Mouse (Mus musculus): ENCODE results near the gene Gm20388. TPM values are rescaled to one million over a fixed set of nuclear protein-coding genes. Genes with fewer than 3 reads are reported as not detected.

Gene Gm20388
- polyA plus RNA-seq, 1 experiment from 2014 or later: 5.5 TPM

GRCm38 (mm10) chr8:120614491-120614890 lies 703.9 kb downstream of the Gm20388 start:
- DNase-seq (ENCODE audit: extremely low spot score, low spot score): no peak
- Histone ChIP-seq H3K36me3 (replicated peaks) (no peaks in the 10 kb centered on the region), H3K9me3 (no peaks in the 10 kb centered on the region), H3K27me3 (ENCODE audit: poor library complexity, severe bottlenecking) (peaks cover 24% of the 10 kb centered on the region), H3K27ac (no peak overlapping the region), H3K4me3 (no peak overlapping the region), H3K4me1 (peaks cover 37% of the 10 kb centered on the region)
- 92% methylated on average over 3 of the region's 3 CpGs for WGBS

DNA sequence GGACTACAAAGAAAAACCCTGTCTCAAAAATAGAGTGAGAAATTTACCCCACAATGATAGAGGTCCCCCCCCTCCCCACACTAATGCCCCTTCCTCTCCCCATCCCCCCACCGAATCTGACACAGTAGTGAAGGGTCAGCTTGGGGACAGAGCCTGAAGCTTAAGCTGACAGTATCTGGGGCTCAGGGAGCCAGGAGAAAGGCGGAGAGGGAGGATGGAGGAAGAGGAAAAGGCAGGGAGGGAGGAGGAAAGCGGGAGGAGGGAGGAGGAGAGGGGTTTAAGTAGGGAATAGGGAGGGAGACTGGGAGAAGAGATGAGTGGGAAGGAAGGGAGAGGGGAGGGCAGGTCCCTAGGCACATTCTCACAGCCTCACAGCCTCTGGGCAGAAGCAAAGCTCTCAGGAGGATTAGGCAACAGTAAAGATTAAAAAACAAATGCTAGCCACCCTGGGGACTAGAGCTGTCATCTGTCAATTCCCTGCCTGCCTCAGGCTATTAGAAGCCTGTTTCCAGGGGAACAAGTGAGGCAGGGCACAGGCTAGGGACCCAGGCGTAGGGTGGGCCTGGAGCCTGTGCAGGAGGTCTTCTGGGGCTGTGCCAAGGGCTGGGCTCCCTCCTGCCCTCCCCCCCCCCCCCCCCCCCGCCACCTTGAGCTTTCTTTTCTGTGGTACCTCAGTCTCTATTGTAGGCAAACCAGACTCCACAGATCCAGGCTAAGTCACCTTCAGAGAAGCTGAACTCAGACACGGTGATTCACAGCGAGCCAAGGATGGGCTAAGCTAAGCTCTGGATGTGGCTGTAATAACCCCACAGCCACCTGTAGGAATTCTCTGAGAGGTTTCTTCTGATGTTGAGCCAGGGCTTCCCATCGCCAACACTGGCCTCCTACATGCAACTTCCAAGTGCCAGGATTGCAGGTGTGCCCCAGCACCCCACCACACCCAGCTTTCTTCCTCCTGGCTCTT lies 706.3 kb downstream of the Gm20388 start:
- H3K27ac ChIP-seq: peak overlapping the region; percentile 65
- H3K9me3 ChIP-seq: no peaks in the 10 kb centered on the region
- H3K36me3 ChIP-seq (replicated peaks): no peaks in the 10 kb centered on the region
- peaks cover 5% of the 10 kb centered on the region for H3K27me3 ChIP-seq (ENCODE audit: poor library complexity, severe bottlenecking)
- DNase-seq (ENCODE audit: extremely low spot score, low spot score): peak; percentile 55
- WGBS: 12% methylated on average over 7 of the region's 8 CpGs
- H3K4me3 ChIP-seq: peak overlapping the region; percentile 4; the same call in 1 of the 2 replicates
- peaks cover 56% of the 10 kb centered on the region for H3K4me1 ChIP-seq

GRCm38 (mm10) chr8:120618110-120618509 lies 707.5 kb downstream of the Gm20388 start:
- peak; percentile 88 for DNase-seq (ENCODE audit: extremely low spot score, low spot score)
- Histone ChIP-seq H3K4me3 (no peak overlapping the region), H3K36me3 (replicated peaks) (no peaks in the 10 kb centered on the region), H3K27me3 (ENCODE audit: poor library complexity, severe bottlenecking) (peaks cover 5% of the 10 kb centered on the region), H3K4me1 (peaks cover 59% of the 10 kb centered on the region), H3K27ac (peak overlapping the region; percentile 80), H3K9me3 (no peaks in the 10 kb centered on the region)
- WGBS: 0% methylated on average over 6 of the region's 6 CpGs

- DNase-seq (ENCODE audit: extremely low spot score, low spot score): no peak
- Histone ChIP-seq H3K4me3 (no peak overlapping the region), H3K9me3 (no peaks in the 10 kb centered on the region), H3K27ac (peak overlapping the region; percentile 32), H3K27me3 (ENCODE audit: poor library complexity, severe bottlenecking) (peaks cover 5% of the 10 kb centered on the region), H3K36me3 (replicated peaks) (no peaks in the 10 kb centered on the region), H3K4me1 (peaks cover 69% of the 10 kb centered on the region)
- WGBS: 73% methylated on average over 11 of the region's 11 CpGs
These were observed 708.9 kb downstream of the Gm20388 start for GRCm38 (mm10) chr8:120619235-120620180.

DNA sequence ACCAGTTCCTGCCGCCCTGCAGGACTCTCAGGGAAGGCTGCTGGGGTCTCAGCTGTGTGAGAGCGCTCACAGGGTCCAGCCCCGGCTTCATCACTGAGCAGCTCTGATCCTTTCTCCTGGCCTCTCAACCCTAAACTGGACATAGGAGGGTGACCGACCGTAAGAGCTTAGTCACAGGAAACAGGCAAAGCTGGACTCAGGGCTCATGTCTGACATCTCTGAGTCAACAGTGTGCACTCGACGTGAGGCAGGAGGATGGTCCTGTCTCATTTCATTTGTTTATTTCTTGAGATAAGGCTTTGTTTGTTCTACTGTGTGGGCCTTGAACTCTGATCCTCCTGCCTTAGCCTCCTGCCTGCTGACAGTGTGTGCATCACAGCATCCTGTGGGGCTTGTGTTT lies 709.8 kb downstream of the Gm20388 start:
- peaks cover 5% of the 10 kb centered on the region for H3K27me3 ChIP-seq (ENCODE audit: poor library complexity, severe bottlenecking)
- H3K4me3 ChIP-seq: no peak overlapping the region
- 55% methylated on average over 7 of the region's 7 CpGs for WGBS
- peaks cover 71% of the 10 kb centered on the region for H3K4me1 ChIP-seq
- peak overlapping the region; percentile 32 for H3K27ac ChIP-seq
- no peak for DNase-seq (ENCODE audit: extremely low spot score, low spot score)
- H3K9me3 ChIP-seq: no peaks in the 10 kb centered on the region
- H3K36me3 ChIP-seq (replicated peaks): no peaks in the 10 kb centered on the region

DNA sequence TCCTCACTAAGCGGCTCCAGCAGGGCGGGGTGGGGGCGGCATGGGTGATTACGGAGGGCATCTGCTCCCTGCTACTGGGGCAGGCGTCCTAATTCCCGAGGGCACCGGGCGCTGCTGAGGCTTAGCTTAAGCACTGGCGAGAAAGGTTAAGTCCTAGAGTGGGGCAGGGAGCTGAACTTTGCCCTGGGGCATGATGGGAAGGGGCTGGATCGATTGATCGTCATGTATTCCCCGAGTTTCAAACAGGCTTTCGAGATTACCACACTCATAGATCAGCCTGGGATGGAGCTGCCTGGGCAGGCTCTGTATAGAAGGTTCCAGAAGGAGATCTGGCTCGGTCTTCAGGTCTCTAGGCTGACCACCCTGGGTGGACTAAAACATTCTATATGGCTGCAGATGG lies 711.5 kb downstream of the Gm20388 start:
- H3K27me3 ChIP-seq (ENCODE audit: poor library complexity, severe bottlenecking): peaks cover 5% of the 10 kb centered on the region
- no peaks in the 10 kb centered on the region for H3K9me3 ChIP-seq
- H3K4me1 ChIP-seq: peaks cover 54% of the 10 kb centered on the region
- WGBS: 81% methylated on average over 14 of the region's 14 CpGs
- no peak for DNase-seq (ENCODE audit: extremely low spot score, low spot score)
- no peaks in the 10 kb centered on the region for H3K36me3 ChIP-seq (replicated peaks)
- no peak overlapping the region for H3K4me3 ChIP-seq
- H3K27ac ChIP-seq: peak overlapping the region; percentile 41; the same call in 1 of the 2 replicates

DNA sequence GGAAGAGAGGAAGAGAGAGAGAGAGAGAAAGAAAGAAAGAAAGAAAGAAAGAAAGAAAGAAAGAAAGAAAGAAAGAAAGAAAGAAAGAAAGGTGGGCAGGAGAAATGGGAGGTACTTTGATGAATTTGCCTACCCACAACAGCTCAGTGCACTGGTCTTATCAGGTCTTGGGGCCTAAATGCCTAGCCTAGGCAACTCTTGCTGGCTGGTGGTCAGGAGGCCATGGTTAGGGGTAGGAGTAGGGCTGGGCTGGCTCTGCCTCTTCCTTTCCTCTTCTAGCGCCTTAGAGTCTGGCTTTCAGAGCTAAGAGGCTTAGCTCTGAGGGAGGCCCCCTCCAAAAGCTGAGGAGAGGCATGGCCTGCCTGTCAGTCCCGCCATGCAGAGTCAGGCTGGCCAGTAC lies 713.0 kb downstream of the Gm20388 start:
- no peak for DNase-seq (ENCODE audit: extremely low spot score, low spot score)
- H3K27me3 ChIP-seq (ENCODE audit: poor library complexity, severe bottlenecking): no peaks in the 10 kb centered on the region; the same call in 1 of the 2 replicates
- 27% methylated on average over 2 of the region's 2 CpGs for WGBS
- no peak overlapping the region for H3K27ac ChIP-seq
- no peaks in the 10 kb centered on the region for H3K9me3 ChIP-seq
- no peak overlapping the region for H3K4me3 ChIP-seq
- H3K36me3 ChIP-seq (replicated peaks): no peaks in the 10 kb centered on the region
- peaks cover 39% of the 10 kb centered on the region for H3K4me1 ChIP-seq

DNA sequence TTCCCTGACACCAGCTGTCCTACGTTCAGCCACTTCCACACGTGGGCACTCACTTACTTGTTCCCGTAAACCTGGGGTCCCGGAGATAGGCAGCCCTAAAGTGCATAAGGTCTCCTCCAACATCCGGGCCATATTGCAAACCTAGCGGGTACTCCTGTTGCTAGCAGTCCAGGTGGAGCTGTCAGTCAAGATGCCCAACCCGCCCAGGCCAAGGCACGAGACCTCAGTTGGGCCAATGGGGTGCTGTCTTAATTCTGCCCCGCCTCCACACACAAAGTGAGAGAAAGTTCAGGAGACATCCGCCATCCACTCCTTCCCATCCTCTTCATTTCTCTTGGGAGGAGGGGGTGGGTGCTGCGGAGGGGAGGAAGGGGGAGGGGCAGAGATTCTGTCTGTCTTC lies 715.8 kb downstream of the Gm20388 start:
- no peaks in the 10 kb centered on the region for H3K36me3 ChIP-seq (replicated peaks)
- H3K4me3 ChIP-seq: no peak overlapping the region
- H3K4me1 ChIP-seq: peaks cover 29% of the 10 kb centered on the region
- no peak overlapping the region for H3K27ac ChIP-seq
- DNase-seq (ENCODE audit: extremely low spot score, low spot score): no peak
- H3K27me3 ChIP-seq (ENCODE audit: poor library complexity, severe bottlenecking): peaks cover 20% of the 10 kb centered on the region
- 67% methylated on average over 11 of the region's 11 CpGs for WGBS
- no peaks in the 10 kb centered on the region for H3K9me3 ChIP-seq

DNA sequence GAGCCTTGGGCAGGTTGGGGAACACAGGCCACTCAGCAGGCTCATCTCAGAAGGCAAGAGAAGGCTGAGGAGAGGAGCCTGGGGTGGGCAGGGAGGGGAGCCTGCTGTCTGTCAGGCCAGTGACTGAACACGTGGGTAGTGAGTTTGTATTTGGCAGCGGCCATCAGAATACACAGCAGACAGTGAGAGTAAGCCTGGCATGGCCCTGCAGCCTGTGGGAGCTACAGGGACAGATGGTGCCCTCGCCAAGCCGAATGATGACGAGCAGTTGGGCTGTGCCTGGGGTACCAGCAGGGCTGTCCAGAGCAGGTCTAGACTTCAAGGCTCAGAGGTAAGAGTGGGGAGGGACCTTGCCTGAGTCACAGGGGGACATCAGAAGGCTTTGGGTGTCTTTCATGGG lies 716.7 kb downstream of the Gm20388 start:
- DNase-seq (ENCODE audit: extremely low spot score, low spot score): no peak
- WGBS: 91% methylated on average over 5 of the region's 5 CpGs
- peaks cover 28% of the 10 kb centered on the region for H3K27me3 ChIP-seq (ENCODE audit: poor library complexity, severe bottlenecking)

GRCm38 (mm10) chr8:120630031-120630430 lies 719.4 kb downstream of the Gm20388 start:
- H3K4me3 ChIP-seq: no peak overlapping the region
- H3K27me3 ChIP-seq (ENCODE audit: poor library complexity, severe bottlenecking): peaks cover 55% of the 10 kb centered on the region
- peaks cover 4% of the 10 kb centered on the region; the same call in 1 of the 2 replicates for H3K9me3 ChIP-seq
- H3K4me1 ChIP-seq: peaks cover 34% of the 10 kb centered on the region
- WGBS: 48% methylated on average over 5 of the region's 5 CpGs
- DNase-seq (ENCODE audit: extremely low spot score, low spot score): no peak
- no peak overlapping the region for H3K27ac ChIP-seq
- no peaks in the 10 kb centered on the region for H3K36me3 ChIP-seq (replicated peaks)

More for the DNA sequence above, 716.7 kb downstream of the Gm20388 start:
- no peak overlapping the region for H3K4me3 ChIP-seq
- no peak overlapping the region for H3K27ac ChIP-seq
- H3K9me3 ChIP-seq: no peaks in the 10 kb centered on the region
- no peaks in the 10 kb centered on the region for H3K36me3 ChIP-seq (replicated peaks)
- H3K4me1 ChIP-seq: peaks cover 27% of the 10 kb centered on the region

GRCm38 (mm10) chr8:120630848-120631247 lies 720.2 kb downstream of the Gm20388 start:
- Histone ChIP-seq H3K27ac (no peak overlapping the region), H3K9me3 (peaks cover 4% of the 10 kb centered on the region; the same call in 1 of the 2 replicates), H3K27me3 (ENCODE audit: poor library complexity, severe bottlenecking) (peaks cover 64% of the 10 kb centered on the region), H3K36me3 (replicated peaks) (no peaks in the 10 kb centered on the region), H3K4me1 (peaks cover 34% of the 10 kb centered on the region), H3K4me3 (no peak overlapping the region)
- DNase-seq (ENCODE audit: extremely low spot score, low spot score): no peak
- 66% methylated on average over 6 of the region's 6 CpGs for WGBS
